Mouse (Mus musculus) forebrain, embryonic 11.5 days (tissue): ENCODE results near the gene Gm128. TPM values are rescaled to one million over a fixed set of nuclear protein-coding genes. Genes with fewer than 3 reads are reported as not detected.

ENCODE experiments used
- ATAC-seq: fragments of 200-750 bp; cut with Nextera tagmentation; replicated peaks from 2 replicates; pipeline ENCODE4 v1.8.0; 2017; ENCODE audit warnings: moderate TSS enrichment; ENCODE audit not compliant: low FRiP score
- DNase-seq: peaks from one replicate; pipeline ENCODE4 v3.0.0-alpha.2; 2017; ENCODE audit warnings: low spot score
- H3K27ac ChIP-seq: fragments of 300-500 bp; sonication (generic); 2 replicates; pipeline ENCODE4 v1.5.1; 2014; ENCODE audit warnings: low read depth, low read length
- H3K27me3 ChIP-seq: fragments of 300-500 bp; sonication (generic); 2 replicates; pipeline ENCODE4 v1.6.1; 2014; ENCODE audit warnings: mild to moderate bottlenecking, low read length, mixed read lengths; ENCODE audit not compliant: control insufficient read depth, insufficient read depth
- H3K36me3 ChIP-seq: fragments of 300-500 bp; sonication (generic); 2 replicates; pipeline ENCODE4 v1.6.1; 2014; ENCODE audit warnings: mild to moderate bottlenecking, low read length, moderate library complexity, mixed read lengths; ENCODE audit not compliant: control insufficient read depth, insufficient read depth
- H3K4me1 ChIP-seq: fragments of 300-500 bp; sonication (generic); replicated peaks from 2 replicates; pipeline ENCODE4 v1.6.1; 2014; ENCODE audit warnings: low read length, mixed read lengths; ENCODE audit not compliant: control insufficient read depth, insufficient read depth
- H3K4me2 ChIP-seq: fragments of 300-500 bp; sonication (generic); 2 replicates; pipeline ENCODE4 v1.6.1; 2014; ENCODE audit warnings: low read depth, mild to moderate bottlenecking, low read length, moderate library complexity, mixed read lengths; ENCODE audit not compliant: severe bottlenecking
- H3K4me3 ChIP-seq: fragments of 300-500 bp; sonication (generic); 2 replicates; pipeline ENCODE4 v1.5.1; 2014; ENCODE audit warnings: low read depth, low read length
- H3K9ac ChIP-seq: fragments of 300-500 bp; sonication (generic); 2 replicates; pipeline ENCODE4 v1.6.1; 2014; ENCODE audit warnings: low read length
- H3K9me3 ChIP-seq: fragments of 300-500 bp; sonication (generic); 2 replicates; pipeline ENCODE4 v1.6.1; 2016; ENCODE audit warnings: low read length, mixed read lengths; ENCODE audit not compliant: control insufficient read depth
- WGBS: fragments of 180-500 bp; shearing (Covaris S2); extraction: QIAGEN DNeasy Blood & Tissue Kit; methylation state at CpG from one replicate; pipeline ENCODE4 v1.1.7; 2014; 5-methylcytosine and 5-hydroxymethylcytosine counted together
- polyA plus RNA-seq: library from polyadenylated mRNA; unstranded; fragments of >200 nt; fragmentation: Nextera tagmentation; extraction: Ambion mirVana; gene quantifications from 2 replicates; pipeline ENCODE4 v1.2.1, GENCODE M21; 2014

Gene Gm128
- polyA plus RNA-seq, 1 experiment from 2014 or later, result 0.21 TPM

- H3K4me3 ChIP-seq, result no peak overlapping the region
- H3K9ac ChIP-seq, result no peak overlapping the region
- WGBS, result 93% methylated on average over 4 of the region's 4 CpGs
- no peak overlapping the region for H3K4me2 ChIP-seq
- peaks cover 2% of the 10 kb centered on the region; the same call in 1 of the 2 replicates for H3K36me3 ChIP-seq
- H3K4me1 ChIP-seq, result no peaks in the 10 kb centered on the region
- H3K9me3 ChIP-seq, result no peaks in the 10 kb centered on the region
- H3K27me3 ChIP-seq, result no peaks in the 10 kb centered on the region
- ATAC-seq, result no peak
- H3K27ac ChIP-seq, result no peak overlapping the region
- DNase-seq, result no peak
Observed at GRCm38 (mm10) chr3:95261975-95262374, 20.6 kb upstream of the Gm128 start.

- peaks cover 2% of the 10 kb centered on the region; the same call in 1 of the 2 replicates for H3K36me3 ChIP-seq
Observed at GRCm38 (mm10) chr3:95256931-95257330, 15.5 kb upstream of the Gm128 start.

GRCm38 (mm10) chr3:95250783-95251424 is 9.5 kb upstream of the Gm128 start, which contains the start of gene Bnipl:
TSS of gene Bnipl (minus strand) at chr3:95251193.
- ATAC-seq (no peak), DNase-seq (no peak)
- H3K4me1 ChIP-seq, result no peaks in the 10 kb centered on the region
- no peak within 1 kb of the TSS for H3K4me3 ChIP-seq
- H3K9me3 ChIP-seq, result no peaks in the 10 kb centered on the region
- H3K4me2 ChIP-seq, result no peak within 1 kb of the TSS
- 63% methylated on average over 7 of the region's 7 CpGs for WGBS
- no peak within 1 kb of the TSS for H3K9ac ChIP-seq
- H3K36me3 ChIP-seq, result no peaks in the 10 kb centered on the region; the same call in 1 of the 2 replicates
- H3K27ac ChIP-seq, result no peak within 1 kb of the TSS
- H3K27me3 ChIP-seq, result no peaks in the 10 kb centered on the region

More at GRCm38 (mm10) chr3:95256931-95257330, 15.5 kb upstream of the Gm128 start:
- Histone ChIP-seq H3K9ac (no peak overlapping the region), H3K4me3 (no peak overlapping the region), H3K9me3 (no peaks in the 10 kb centered on the region), H3K4me2 (no peak overlapping the region), H3K4me1 (no peaks in the 10 kb centered on the region), H3K27ac (no peak overlapping the region), H3K27me3 (no peaks in the 10 kb centered on the region)
- WGBS, result 93% methylated on average over 5 of the region's 5 CpGs
- ATAC-seq (no peak), DNase-seq (no peak)

- Histone ChIP-seq H3K27me3 (no peaks in the 10 kb centered on the region), H3K4me2 (no peak overlapping the region), H3K9me3 (no peaks in the 10 kb centered on the region), H3K27ac (no peak overlapping the region), H3K9ac (no peak overlapping the region), H3K36me3 (no peaks in the 10 kb centered on the region; the same call in 1 of the 2 replicates), H3K4me3 (no peak overlapping the region), H3K4me1 (no peaks in the 10 kb centered on the region)
- DNase-seq, result no peak
- 83% methylated on average over 5 of the region's 5 CpGs for WGBS
- no peak for ATAC-seq
Observed at GRCm38 (mm10) chr3:95250361-95250760, 9.0 kb upstream of the Gm128 start.

GRCm38 (mm10) chr3:95247660-95248336 is 6.4 kb upstream of the Gm128 start:
- no peak for DNase-seq
- Histone ChIP-seq H3K9me3 (no peaks in the 10 kb centered on the region), H3K36me3 (no peaks in the 10 kb centered on the region), H3K4me1 (no peaks in the 10 kb centered on the region), H3K9ac (no peak overlapping the region), H3K27me3 (no peaks in the 10 kb centered on the region), H3K4me2 (no peak overlapping the region), H3K4me3 (no peak overlapping the region), H3K27ac (no peak overlapping the region)
- WGBS, result 81% methylated on average over 1 of the region's 1 CpGs
- no peak for ATAC-seq

GRCm38 (mm10) chr3:95246465-95247231 is 5.2 kb upstream of the Gm128 start:
- Histone ChIP-seq H3K9me3 (no peaks in the 10 kb centered on the region), H3K9ac (no peak overlapping the region), H3K4me1 (no peaks in the 10 kb centered on the region), H3K27me3 (no peaks in the 10 kb centered on the region), H3K4me3 (no peak overlapping the region), H3K36me3 (no peaks in the 10 kb centered on the region), H3K27ac (no peak overlapping the region), H3K4me2 (no peak overlapping the region)
- ATAC-seq, result no peak
- 88% methylated on average over 5 of the region's 5 CpGs for WGBS
- no peak for DNase-seq

- Histone ChIP-seq H3K9me3 (no peaks in the 10 kb centered on the region), H3K9ac (no peak overlapping the region), H3K4me2 (no peak overlapping the region), H3K27me3 (no peaks in the 10 kb centered on the region), H3K4me3 (no peak overlapping the region), H3K27ac (no peak overlapping the region), H3K4me1 (no peaks in the 10 kb centered on the region), H3K36me3 (no peaks in the 10 kb centered on the region)
- DNase-seq (no peak), ATAC-seq (no peak)
- 77% methylated on average over 2 of the region's 2 CpGs for WGBS
Observed at GRCm38 (mm10) chr3:95243086-95243485, 1.7 kb upstream of the Gm128 start.

- no peak overlapping the region for H3K27ac ChIP-seq
- H3K36me3 ChIP-seq, result no peaks in the 10 kb centered on the region; the same call in 1 of the 2 replicates
- no peaks in the 10 kb centered on the region for H3K9me3 ChIP-seq
- no peak overlapping the region for H3K4me3 ChIP-seq
- 0 out of 2 replicates have a peak overlapping the region, but pooled peaks have one; percentile 8 for H3K4me2 ChIP-seq
- ATAC-seq (no peak), DNase-seq (no peak)
- peak overlapping the region; percentile 16 for H3K9ac ChIP-seq
- H3K4me1 ChIP-seq, result no peaks in the 10 kb centered on the region
- no peaks in the 10 kb centered on the region for H3K27me3 ChIP-seq
- WGBS, result 31% methylated on average over 16 of the region's 17 CpGs
Observed at GRCm38 (mm10) chr3:95240900-95241299, 498 bp downstream of the Gm128 start.
